Mouse (Mus musculus) lung, embryonic 16.5 days (tissue): Measurements from ENCODE around the gene Cpsf4l. TPM values are rescaled to one million over a fixed set of nuclear protein-coding genes. Genes with fewer than 3 reads are reported as not detected.

ENCODE experiments used
- ATAC-seq: fragments of 200-750 bp; cut with Nextera tagmentation; 2 replicates; pipeline ENCODE4 v1.8.0; 2017; ENCODE audit warnings: low read depth, mild to moderate bottlenecking, moderate library complexity
- H3K27ac ChIP-seq: fragments of 300-500 bp; sonication (generic); 2 replicates; pipeline ENCODE4 v1.5.1; 2014; ENCODE audit warnings: mild to moderate bottlenecking, control low read depth, low read length
- H3K27me3 ChIP-seq: fragments of 300-500 bp; sonication (generic); 2 replicates; pipeline ENCODE4 v1.6.1; 2014; ENCODE audit warnings: low read depth, low read length, mixed read lengths; ENCODE audit not compliant: control insufficient read depth, insufficient read depth
- H3K36me3 ChIP-seq: fragments of 300-500 bp; sonication (generic); 2 replicates; pipeline ENCODE4 v1.6.1; 2014; ENCODE audit warnings: low read length; ENCODE audit not compliant: control insufficient read depth, insufficient read depth
- H3K4me1 ChIP-seq: fragments of 300-500 bp; sonication (generic); replicated peaks from 2 replicates; pipeline ENCODE4 v1.6.1; 2014; ENCODE audit warnings: low read length, mixed read lengths; ENCODE audit not compliant: control insufficient read depth, insufficient read depth
- H3K4me2 ChIP-seq: fragments of 300-500 bp; sonication (generic); 2 replicates; pipeline ENCODE4 v1.6.1; 2014; ENCODE audit warnings: low read depth, low read length, control low read depth
- H3K4me3 ChIP-seq: fragments of 300-500 bp; sonication (generic); 2 replicates; pipeline ENCODE4 v1.5.1; 2014; ENCODE audit warnings: mild to moderate bottlenecking, low read length, control low read depth
- H3K9ac ChIP-seq: fragments of 300-500 bp; sonication (generic); 2 replicates; pipeline ENCODE4 v1.6.1; 2014; ENCODE audit warnings: low read length, control low read depth
- H3K9me3 ChIP-seq: fragments of 300-500 bp; sonication (generic); 2 replicates; pipeline ENCODE4 v1.6.1; 2016; ENCODE audit warnings: low read length; ENCODE audit not compliant: control insufficient read depth
- WGBS: fragments of 180-500 bp; shearing (Covaris S2); extraction: QIAGEN DNeasy Blood & Tissue Kit; methylation state at CpG from one replicate; pipeline ENCODE4 v1.1.7; 2014; 5-methylcytosine and 5-hydroxymethylcytosine counted together
- polyA plus RNA-seq: library from polyadenylated mRNA; unstranded; fragments of >200 nt; fragmentation: Nextera tagmentation; extraction: Ambion mirVana; gene quantifications from 2 replicates; pipeline ENCODE4 v1.2.1, GENCODE M21; 2015

Gene Cpsf4l
- polyA plus RNA-seq, 1 experiment from 2014 or later: 0.90 TPM

DNA sequence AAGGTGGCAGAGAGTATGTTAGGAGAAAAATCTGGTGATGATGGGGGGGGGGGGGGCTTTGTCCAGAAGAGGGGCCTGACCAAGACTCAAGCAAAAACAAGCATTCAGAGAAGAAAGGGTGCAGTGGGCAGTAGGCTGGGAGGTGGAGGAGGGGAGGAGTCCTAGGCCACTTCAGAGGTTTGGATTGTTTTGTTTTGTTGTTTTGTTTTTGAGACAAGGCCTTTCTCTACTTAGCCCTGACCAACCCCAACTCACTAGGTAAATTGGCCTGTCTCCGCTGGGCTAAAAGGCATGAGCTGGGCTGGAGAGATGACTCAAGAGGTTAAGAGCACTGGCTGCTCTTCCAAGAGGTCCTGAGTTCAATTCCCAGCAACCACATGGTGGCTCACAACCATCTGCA, 1.2 kb upstream of the Cpsf4l start:
- no peak overlapping the region for H3K4me3 ChIP-seq
- H3K4me1 ChIP-seq: peaks cover 16% of the 10 kb centered on the region
- no peak overlapping the region for H3K27ac ChIP-seq
- H3K9ac ChIP-seq: no peak overlapping the region
- H3K27me3 ChIP-seq: no peaks in the 10 kb centered on the region
- ATAC-seq: no peak
- H3K36me3 ChIP-seq: no peaks in the 10 kb centered on the region
- no peaks in the 10 kb centered on the region for H3K9me3 ChIP-seq
- H3K4me2 ChIP-seq: no peak overlapping the region
- WGBS: 80% methylated on average over 1 of the region's 1 CpGs

DNA sequence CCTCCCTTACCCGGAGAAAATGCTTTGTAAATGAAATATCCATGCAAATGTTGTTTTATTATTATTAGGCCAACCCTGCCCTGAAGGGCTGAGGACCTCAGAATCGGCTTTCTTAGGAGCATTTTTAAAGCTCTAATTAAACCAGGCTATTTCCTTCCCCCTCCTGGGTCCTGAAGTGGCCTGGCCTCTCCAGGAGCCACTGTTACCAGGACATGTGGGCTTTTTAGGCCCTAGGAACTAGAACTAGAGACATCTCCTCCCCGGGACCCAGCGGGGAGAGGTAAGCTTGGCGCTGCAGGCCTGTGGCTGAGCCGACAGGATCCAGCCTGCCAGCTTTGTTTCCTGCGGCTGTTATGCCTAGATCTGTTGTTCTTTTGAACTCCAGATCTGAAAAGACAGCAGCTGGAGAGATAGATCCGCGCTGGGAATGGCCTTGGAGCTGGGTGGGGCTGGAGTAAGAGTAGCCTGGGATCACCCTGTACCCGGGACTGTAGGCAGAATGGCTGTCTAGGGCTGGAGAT, 500 bp upstream of the Cpsf4l start:
- ATAC-seq: peak; percentile 54
- WGBS: 10% methylated on average over 10 of the region's 10 CpGs
- Histone ChIP-seq H3K9me3 (no peaks in the 10 kb centered on the region), H3K4me3 (no peak overlapping the region), H3K27ac (peak overlapping the region; percentile 74), H3K9ac (peak overlapping the region; percentile 56), H3K4me1 (peaks cover 16% of the 10 kb centered on the region), H3K36me3 (no peaks in the 10 kb centered on the region), H3K27me3 (no peaks in the 10 kb centered on the region), H3K4me2 (peak overlapping the region; percentile 35; the same call in 1 of the 2 replicates)

DNA sequence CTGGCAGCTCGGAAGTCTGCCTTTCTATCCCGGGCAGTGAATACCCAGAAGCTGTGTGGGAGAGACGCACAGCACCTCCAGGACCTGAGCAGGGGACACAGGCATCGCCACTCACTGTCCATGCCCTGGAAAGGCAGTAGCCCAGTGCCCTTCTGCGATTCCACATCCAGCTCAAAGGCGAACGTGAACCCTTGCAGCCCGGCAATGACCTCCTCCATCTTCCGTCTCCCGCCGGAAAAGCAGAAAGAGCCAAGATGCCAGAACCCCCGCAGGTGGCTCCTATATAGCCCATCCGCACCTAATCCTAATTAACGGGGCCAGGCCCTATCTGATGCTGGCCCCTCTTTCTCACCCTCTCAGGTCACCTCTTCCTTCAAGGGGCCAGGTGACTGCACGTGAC, 545 bp downstream of the Cpsf4l start:
- Histone ChIP-seq H3K9me3 (no peaks in the 10 kb centered on the region), H3K4me2 (no peak overlapping the region), H3K36me3 (no peaks in the 10 kb centered on the region), H3K27me3 (no peaks in the 10 kb centered on the region), H3K4me1 (peaks cover 16% of the 10 kb centered on the region), H3K4me3 (no peak overlapping the region), H3K27ac (no peak overlapping the region), H3K9ac (no peak overlapping the region)
- WGBS: 35% methylated on average over 15 of the region's 15 CpGs
- peak; percentile 13; the same call in 1 of the 2 replicates for ATAC-seq

DNA sequence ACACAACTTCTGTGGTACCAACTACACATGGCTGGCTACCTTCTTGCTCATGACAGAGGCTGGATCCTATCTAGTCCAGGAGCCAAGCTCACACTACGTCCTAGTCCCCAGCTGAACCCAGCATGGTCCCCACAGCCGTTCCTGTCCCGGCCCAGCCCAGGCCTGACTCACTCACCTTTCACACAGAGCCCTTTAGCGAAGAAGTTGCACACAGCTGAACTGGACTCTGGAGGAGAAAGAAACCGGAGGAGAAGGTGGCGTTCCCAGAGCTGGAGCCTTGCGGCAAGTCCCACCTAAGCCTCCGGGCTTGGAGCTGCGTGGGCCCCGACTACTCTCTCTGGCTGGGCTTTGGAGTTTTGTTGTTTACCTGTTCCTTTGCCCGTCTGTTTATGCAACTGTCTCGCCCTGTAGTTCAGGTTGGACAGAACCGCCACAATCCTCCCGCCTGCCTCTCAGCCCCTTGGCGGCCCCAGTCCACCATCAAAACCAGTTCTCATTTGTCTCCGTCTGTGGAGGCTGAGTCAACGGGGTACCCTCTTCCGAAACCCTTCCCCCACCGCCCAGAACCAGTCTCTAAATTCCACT, 1.1 kb downstream of the Cpsf4l start:
- H3K4me3 ChIP-seq: no peak overlapping the region

DNA sequence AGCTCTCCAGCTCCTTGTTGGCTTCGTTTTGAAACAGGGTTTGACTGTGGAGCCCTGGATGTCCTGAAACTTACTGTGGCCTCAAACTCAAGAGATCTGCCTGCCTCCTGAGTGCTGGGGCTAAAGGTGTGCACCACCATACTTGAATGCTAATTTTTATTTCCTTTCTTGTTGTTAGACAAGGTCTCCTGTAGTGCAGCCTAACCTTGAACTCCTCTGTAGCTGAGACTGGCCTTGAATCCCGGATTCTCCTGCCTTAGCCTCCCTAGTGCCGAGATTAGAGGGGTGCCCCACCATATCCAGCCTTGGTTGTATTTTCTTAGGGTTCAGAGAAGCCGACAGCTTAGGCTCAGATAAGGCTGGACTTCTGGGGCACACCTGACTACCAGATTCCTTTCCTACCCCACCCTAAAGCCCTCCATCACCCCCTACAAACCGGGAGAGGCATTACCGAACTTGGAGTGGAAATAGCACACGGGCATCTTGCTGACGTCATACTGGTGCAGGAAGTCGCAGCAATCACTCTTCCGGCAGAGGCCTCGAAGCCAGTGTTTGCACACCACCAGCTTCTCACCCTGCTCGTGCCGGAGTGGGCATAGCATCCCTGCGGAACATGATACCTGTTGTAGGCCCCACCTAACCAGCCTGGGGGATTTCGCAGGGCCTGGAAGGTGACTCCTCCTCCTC, 3.7 kb downstream of the Cpsf4l start:
- Histone ChIP-seq H3K9me3 (no peaks in the 10 kb centered on the region), H3K4me2 (no peak overlapping the region), H3K36me3 (no peaks in the 10 kb centered on the region), H3K9ac (no peak overlapping the region), H3K27ac (no peak overlapping the region), H3K27me3 (no peaks in the 10 kb centered on the region), H3K4me3 (no peak overlapping the region), H3K4me1 (peaks cover 18% of the 10 kb centered on the region)
- 65% methylated on average over 15 of the region's 15 CpGs for WGBS
- no peak for ATAC-seq

More for the DNA sequence above, 1.1 kb downstream of the Cpsf4l start:
- 60% methylated on average over 19 of the region's 19 CpGs for WGBS
- no peak overlapping the region for H3K27ac ChIP-seq
- H3K9ac ChIP-seq: no peak overlapping the region
- H3K4me1 ChIP-seq: peaks cover 18% of the 10 kb centered on the region
- no peak for ATAC-seq
- no peaks in the 10 kb centered on the region for H3K9me3 ChIP-seq
- H3K27me3 ChIP-seq: no peaks in the 10 kb centered on the region
- H3K36me3 ChIP-seq: no peaks in the 10 kb centered on the region
- H3K4me2 ChIP-seq: no peak overlapping the region

DNA sequence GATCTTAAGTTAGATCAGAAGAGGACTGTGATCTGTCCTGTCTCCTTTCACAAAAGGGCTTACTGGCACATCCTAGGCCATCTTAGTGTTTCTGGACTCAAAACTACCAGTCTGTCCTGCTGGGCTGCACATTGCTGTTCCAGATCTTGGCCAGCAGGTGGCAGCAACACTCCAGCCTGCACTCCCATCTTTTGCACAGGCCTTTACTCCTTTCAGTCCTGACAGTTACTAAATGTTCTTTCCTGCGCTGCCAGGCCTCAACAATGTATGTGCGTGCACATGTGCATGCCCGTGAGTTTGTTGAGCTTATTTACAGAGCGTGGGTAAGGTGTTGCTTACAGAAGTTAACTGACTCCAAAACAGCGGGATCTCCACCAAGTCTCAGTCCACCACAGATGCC, 6.1 kb downstream of the Cpsf4l start:
- Histone ChIP-seq H3K4me1 (peaks cover 3% of the 10 kb centered on the region; the same call in 1 of the 2 replicates), H3K36me3 (no peaks in the 10 kb centered on the region), H3K4me2 (no peak overlapping the region), H3K27me3 (no peaks in the 10 kb centered on the region), H3K9me3 (no peaks in the 10 kb centered on the region), H3K4me3 (no peak overlapping the region), H3K9ac (no peak overlapping the region), H3K27ac (no peak overlapping the region)
- WGBS: 25% methylated on average over 5 of the region's 5 CpGs
- peak; percentile 62; the same call in 1 of the 2 replicates for ATAC-seq

DNA sequence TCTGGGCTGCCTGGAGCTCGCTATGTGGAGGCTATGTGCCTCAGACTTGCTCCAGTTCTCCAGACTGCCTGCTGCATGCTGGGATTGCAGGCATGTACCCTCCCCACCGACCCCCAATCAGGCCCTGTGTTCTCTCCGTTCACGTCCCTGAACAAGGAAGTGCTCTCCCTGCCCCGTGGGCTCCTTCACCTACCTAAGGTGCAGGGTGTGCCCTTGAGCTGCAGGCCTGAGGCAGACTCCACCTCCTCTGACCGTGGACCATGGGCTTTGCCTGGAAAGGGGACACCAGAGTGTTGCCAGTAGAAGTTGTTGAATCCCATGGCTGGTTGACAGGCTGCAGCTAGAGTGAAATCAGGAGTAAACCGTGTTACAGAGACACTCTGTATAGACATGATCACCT, 10.2 kb downstream of the Cpsf4l start:
- Histone ChIP-seq H3K9me3 (no peaks in the 10 kb centered on the region), H3K27me3 (no peaks in the 10 kb centered on the region), H3K9ac (no peak overlapping the region), H3K27ac (no peak overlapping the region), H3K4me2 (no peak overlapping the region), H3K4me3 (no peak overlapping the region), H3K36me3 (peaks cover 14% of the 10 kb centered on the region), H3K4me1 (peaks cover 3% of the 10 kb centered on the region; the same call in 1 of the 2 replicates)
- 80% methylated on average over 7 of the region's 7 CpGs for WGBS
- no peak for ATAC-seq

DNA sequence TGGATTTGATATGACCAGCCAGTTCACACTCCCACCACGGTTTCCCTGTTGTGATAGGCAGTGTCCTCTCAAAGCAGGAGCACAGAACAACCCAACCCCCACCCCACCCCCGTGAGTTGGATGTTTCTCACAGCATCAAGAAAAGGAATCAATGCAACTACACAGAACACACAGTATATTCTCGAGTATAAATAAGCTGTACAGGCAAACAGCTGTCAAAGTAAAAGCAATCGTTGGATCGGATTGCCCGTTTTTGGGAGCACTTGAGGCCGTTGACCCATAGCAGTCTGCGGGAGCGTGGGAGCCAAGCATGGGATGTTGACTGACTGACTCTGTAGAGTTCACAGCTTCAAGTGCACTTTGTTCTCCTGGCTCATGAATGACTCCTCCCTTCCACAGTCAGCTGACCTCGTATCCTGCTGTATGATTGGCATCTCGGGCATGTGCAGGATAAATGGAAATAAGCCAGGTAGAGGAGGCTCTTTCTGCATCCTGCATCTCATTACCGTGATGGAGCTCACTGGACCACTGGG, 11.7 kb downstream of the Cpsf4l start:
- Histone ChIP-seq H3K4me3 (no peak overlapping the region), H3K4me2 (no peak overlapping the region), H3K27ac (no peak overlapping the region), H3K9me3 (no peaks in the 10 kb centered on the region), H3K36me3 (peaks cover 18% of the 10 kb centered on the region), H3K4me1 (no peaks in the 10 kb centered on the region), H3K27me3 (no peaks in the 10 kb centered on the region), H3K9ac (no peak overlapping the region)
- WGBS: 52% methylated on average over 12 of the region's 12 CpGs
- 0 out of 2 replicates have a peak, but pooled peaks have one; percentile 52 for ATAC-seq

DNA sequence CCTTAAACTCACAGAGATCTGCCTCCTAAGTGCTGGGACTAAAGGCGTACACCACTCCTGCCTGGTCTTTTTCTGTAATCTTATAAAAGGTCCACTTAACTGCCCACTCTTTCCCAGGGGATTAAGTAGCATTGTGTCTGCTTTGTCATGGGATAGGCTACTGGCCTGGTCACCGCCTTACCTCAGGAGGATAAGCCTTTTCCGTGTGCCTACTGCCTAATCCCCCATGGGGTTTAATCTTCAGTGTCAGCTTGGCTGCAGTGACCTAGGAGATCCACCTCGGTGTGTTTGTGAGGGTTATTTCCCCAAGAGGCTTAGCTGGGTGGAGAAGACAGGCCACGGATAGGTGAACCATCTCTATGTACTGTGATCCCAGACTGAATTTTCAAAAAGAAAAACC, 12.2 kb downstream of the Cpsf4l start:
- H3K27ac ChIP-seq: no peak overlapping the region
- no peaks in the 10 kb centered on the region for H3K9me3 ChIP-seq
- peaks cover 18% of the 10 kb centered on the region for H3K36me3 ChIP-seq
- no peak overlapping the region for H3K9ac ChIP-seq
- no peak overlapping the region for H3K4me2 ChIP-seq
- H3K27me3 ChIP-seq: no peaks in the 10 kb centered on the region
- 78% methylated on average over 5 of the region's 5 CpGs for WGBS
- H3K4me1 ChIP-seq: no peaks in the 10 kb centered on the region
- ATAC-seq: no peak
- no peak overlapping the region for H3K4me3 ChIP-seq
